Mouse (Mus musculus) inflammation-experienced regulatory T-cells (primary cell): Measurements from ENCODE around the gene Foxl2. TPM values are rescaled to one million over a fixed set of nuclear protein-coding genes. Genes with fewer than 3 reads are reported as not detected.

Source experiments
- polyA plus RNA-seq, 2 experiments: library from polyadenylated mRNA; unstranded; fragments of 100-300 nt; shearing (Covaris generic); gene quantifications; one replicate each; pipeline ENCODE4 v1.2.1; 2017

The Foxl2 gene
- polyA plus RNA-seq: under 1 TPM in 1 of 2 experiments, not detected in 1; 0.48 TPM

DNA sequence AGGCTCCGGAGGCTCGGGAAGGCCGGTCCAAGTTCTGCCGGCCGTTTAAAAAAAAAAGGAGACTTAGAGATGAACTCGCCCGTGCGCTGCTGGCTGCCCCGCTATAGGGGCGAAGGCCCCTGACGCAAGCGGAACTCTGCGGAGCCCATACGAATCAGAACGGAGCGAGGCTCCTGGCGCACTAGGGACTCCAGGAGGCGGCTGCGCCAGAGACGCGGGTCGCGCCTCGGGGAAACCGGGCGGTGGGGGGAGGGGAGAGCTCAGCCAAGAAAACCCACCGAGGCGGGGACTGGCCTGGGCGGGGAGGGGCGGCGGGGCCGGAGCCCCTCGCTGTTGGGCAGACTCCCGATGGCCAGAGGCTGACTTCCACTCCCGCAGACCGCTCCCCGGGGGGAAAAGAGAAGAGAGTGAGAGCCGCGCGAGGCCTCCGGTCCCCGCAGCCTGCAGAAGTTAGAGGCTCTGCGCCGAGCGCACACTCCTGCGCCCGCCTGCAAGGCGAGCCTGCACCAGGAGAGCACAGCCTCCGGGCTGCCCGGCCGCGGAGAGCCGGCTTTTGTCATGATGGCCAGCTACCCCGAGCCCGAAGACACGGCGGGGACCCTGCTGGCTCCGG lies at the start of gene Foxl2:
TSS of gene Foxl2 (plus strand) at position 186 of the 613 bp plus-strand sequence.

DNA sequence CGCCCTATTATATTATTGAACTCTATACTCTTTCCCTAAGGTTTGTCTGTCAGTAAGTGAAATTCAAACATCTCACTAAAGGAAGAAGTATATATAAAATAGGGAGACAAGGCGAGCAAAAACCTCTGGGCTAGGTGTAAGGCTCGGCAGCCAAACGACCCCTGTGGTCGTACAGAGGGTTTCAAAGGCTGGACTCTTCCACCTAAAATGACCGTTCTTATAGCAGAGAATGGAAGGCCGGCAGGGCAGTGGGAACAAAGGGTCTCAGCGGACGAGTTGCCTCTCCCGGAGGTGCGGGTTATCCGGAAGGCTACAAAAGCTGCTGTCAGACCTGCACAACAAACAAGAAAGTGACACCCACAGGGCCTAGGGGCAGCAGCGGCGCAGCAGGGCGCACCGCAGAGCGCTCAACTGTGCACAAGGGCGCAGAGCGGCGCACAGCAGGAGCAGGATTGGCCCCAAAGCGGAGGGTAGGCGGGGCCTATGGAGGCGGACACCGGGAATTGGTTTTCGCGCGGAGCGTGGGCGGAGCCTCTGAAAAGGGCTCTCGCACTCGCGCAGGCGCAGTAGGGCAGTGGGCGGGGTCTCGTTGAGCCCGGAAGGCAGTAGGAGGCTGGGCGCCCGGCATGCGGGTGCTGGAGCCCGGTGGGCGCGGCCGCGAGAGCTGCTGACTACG lies 30.9 kb downstream of the Foxl2 start, which contains the start of gene Faim:
TSS of gene Faim (plus strand) at position 574 of the 676 bp plus-strand sequence.

Other genes with a start within 250 kb of the Foxl2 start
- not detected for gene Prr23a1, start 112.8 kb upstream of the Foxl2 start, polyA plus RNA-seq
- gene Prr23a2, start 98.8 kb upstream of the Foxl2 start, polyA plus RNA-seq: not detected
- gene Prr23a3, start 90.5 kb upstream of the Foxl2 start, polyA plus RNA-seq: not detected
- not detected for gene 7420426K07Rik, start 52.2 kb upstream of the Foxl2 start, polyA plus RNA-seq
- gene Faim, start 31.1 kb downstream of the Foxl2 start, polyA plus RNA-seq: 10 to 100 TPM; 74.1 to 82.5 TPM
- 1 to 10 TPM in 1 of 2 experiments, not detected in 1; 1.1 TPM for gene Gm1123, start 80.4 kb downstream of the Foxl2 start, polyA plus RNA-seq
- gene Pik3cb, start 185.3 kb downstream of the Foxl2 start, polyA plus RNA-seq: 10 to 100 TPM in 1 of 2 experiments, 1 to 10 TPM in 1; 7.7 to 14.7 TPM